Mouse (Mus musculus): ENCODE results near the gene 4931428L18Rik. TPM values are rescaled to one million over a fixed set of nuclear protein-coding genes. Genes with fewer than 3 reads are reported as not detected.
"Not testable (repeated sequence)": the region's sequence is repeated elsewhere in the genome, so short reads cannot be mapped to it uniquely, and the experiment has no call there.

4931428L18Rik gene
- total RNA-seq, 4 experiments from 2014 or later = not detected

DNA sequence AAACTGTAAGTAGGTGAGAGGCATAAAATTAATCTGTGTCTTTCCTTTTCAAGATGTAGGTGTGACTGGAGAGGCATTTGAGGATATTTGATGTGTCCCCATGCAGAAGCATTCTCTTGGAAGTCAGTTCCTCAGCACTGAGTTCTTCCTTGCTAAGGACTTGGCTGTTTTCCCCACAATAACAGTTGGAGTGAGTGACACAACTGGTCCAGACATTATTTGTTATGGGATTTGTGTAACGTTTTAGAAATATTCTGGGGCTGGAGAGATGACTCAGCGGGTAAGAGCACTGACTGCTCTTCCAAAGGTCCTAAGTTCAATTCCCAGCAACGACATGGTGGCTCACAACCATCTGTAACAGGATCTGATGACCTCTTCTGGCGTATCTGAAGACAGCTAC, 162.7 kb downstream of the 4931428L18Rik start:
- no peak for DNase-seq (ENCODE audit: low spot score in 2 of 2)

DNA sequence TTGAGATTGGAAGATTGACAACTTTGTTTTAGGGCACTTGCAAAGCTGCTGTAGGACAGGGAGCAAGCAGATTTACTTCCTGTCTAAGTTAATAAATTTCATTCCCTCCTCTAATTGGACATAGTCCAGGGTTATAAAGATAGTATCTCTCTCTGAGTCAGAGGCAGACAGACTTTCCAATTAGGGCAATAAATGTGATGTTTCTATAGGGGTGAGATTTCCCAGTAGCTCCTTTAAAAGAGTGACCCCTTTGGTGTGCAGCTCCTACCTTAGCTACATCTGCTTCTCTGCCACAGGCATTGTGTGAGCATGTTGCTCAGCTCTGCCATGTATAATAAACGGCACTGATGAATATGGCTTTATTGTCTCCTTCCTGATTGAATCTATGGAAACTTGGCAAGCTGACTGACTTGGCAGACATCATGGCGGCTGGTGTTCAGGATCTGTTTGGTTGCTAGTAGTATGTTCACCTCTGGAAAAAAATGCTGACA, 163.6 kb downstream of the 4931428L18Rik start:
- DNase-seq (ENCODE audit: low spot score in 2 of 2) = no peak

DNA sequence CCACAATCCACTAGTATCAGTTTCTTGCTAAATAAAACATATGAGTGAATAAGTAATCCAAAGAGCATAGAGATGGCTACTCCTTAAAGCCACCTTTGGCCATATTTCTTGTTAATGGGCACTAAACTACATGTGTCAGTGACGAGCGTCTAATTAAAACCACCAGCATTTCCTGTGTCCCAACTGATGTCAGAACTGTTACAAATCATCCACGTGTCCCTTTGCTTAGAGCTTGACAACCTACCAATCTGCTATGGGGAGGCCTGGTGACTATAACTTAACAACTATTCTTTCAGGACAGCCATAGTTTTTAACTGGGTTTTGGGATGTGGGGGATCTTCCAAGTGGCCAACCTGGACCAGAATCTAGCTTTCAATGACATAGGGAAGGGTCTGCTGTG, 164.3 kb downstream of the 4931428L18Rik start:
- DNase-seq (ENCODE audit: low spot score in 2 of 2) = no peak

DNA sequence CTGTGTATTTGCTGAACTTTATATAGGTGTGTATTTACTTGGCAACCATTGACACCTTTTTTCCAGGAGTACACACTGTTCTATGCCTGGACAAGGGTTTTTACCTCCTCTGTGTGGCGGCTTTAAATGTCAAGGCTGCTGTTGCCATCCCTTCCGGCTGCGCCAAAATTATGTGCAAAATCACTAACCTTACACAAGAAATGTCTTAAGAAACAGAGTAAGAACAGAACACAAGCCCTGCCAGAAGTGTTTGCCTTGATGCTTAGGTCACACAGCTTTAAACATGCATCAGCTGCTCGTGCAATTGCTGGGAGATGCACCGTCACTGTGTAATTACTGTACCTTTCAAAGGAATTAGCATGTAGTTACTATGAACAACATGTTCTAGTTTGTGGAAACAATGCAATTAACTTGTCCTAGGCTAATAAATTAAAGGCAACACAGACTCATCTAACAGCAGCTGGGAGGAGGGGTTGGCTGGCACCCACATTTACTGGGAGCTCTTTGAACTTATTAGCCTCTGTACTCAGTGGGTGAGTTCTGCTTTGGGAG, 171.0 kb downstream of the 4931428L18Rik start:
- no peak for DNase-seq (ENCODE audit: low spot score in 2 of 2)

DNA sequence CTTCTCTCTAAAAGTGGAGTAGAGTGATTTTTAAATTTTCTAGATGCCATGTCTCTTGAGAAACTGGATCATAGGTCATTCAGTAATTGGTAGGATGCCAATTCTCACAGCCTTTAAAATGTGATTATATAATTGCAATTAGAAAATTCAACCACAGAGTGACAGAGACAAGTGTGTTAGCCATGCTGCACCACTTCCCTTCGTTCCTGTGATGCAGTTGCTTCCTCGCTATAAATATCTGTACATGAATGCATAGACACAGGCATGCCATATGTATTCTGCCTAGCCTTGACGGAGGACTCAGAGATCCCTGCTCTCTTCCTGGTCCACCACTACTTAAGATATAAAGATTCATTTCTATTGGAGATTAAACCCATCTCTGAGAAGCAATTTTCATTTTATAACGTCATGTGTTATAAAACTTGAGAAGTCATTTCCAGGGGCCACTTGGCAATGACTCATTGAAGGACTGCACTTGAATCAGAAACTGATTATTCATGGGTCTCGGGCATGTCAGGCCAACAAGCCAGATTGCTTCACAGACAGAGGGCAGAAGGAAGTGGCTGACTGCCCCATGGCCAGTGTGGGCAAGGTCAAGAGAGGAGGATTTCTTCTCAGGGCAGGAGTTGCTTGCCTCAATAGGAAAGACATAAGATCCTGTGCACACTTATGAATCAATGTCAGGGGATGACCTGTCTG, 172.4 kb downstream of the 4931428L18Rik start:
- no peak for DNase-seq (ENCODE audit: low spot score in 2 of 2)

DNA sequence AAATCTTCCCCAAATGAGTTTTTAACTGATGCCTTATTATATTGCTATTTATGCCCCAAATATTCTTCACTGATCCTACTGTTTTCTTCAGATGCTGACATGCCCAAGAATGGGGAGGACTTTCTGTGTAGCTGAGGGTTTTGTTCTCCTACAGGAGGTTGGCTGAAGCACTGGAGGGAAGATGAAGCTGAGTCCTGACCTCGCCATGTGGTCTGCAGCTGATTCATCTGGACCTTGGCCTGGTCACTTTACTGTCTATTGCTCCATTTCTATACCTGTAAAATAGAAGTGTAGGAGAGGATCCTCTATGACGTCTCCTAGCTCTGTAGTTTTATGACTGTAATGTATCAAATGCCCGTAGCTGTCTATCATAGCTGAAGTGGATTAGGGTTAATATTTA, 179.3 kb downstream of the 4931428L18Rik start:
- DNase-seq (ENCODE audit: low spot score in 2 of 2) = no peak

DNA sequence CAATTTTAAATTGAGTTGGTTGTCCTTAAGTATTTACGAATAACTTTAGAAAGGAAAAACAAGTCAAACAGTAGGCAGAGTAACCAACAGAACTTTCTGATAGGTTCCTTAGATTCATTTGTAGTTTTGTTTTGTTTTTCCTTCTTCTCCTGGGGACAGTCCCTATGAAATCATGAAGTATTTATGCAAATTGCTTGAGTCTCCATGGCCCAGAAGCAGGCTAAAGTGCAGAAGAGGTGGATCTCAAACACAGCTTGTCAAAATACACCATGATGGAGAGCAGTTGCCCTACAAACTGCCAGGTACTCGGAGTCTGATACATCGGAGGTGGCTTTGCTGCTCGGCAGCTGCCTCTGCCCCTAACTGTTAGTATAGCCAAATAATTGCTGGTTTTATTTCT, 179.7 kb downstream of the 4931428L18Rik start:
- no peak for DNase-seq (ENCODE audit: low spot score in 2 of 2)

DNA sequence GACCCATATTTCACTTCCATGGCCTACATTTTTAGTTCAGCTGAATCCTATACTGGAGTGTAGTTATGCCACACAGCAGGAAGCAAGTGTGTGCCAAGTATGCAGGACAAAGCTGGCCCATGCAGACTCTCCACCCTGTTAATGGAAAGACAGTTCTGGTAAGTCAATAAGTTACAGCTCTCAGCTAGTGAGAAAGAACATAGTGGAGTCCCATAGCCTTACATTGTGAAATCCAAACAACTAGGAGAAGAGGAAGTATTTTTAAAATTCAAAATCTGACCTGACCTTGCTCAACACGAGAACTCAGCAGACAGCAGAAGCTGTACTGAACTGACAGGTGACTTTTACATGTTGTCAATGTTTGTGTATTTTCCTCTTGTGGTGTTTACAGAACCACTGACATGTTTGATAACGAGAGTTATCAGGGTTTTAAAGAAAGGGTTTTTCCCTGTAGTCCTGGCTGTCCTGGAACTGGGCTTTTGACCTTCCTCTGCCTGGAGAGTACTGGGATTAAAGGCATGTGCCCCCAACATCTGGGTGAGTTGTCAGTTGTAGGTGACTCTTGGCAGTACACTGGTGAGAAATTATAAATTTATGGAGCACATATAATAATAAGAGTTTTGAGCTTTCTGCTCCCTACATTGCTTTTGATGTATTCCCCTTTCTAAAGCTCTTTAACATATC, 188.5 kb downstream of the 4931428L18Rik start:
- DNase-seq (ENCODE audit: low spot score in 2 of 2) = no peak

DNA sequence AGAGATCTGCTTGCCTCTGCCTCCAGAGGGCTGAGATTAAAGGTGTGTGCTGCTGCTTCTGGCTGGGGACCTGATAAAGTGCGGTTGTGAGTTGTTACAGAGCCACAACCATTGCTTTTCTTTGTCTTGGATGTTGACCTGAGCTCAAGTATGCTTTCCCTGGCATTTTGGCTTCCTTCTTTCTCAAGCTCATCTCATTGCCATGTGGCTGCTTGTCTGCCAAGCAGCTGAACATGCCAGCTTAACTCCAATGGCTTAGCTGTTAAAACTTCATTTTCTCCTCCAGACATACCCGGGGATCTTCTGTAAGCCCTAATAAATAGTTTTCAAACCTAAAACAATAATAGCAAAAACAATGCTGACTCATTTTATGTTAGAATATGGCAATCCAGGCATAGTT, 190.1 kb downstream of the 4931428L18Rik start:
- DNase-seq (ENCODE audit: low spot score in 2 of 2) = no peak

DNA sequence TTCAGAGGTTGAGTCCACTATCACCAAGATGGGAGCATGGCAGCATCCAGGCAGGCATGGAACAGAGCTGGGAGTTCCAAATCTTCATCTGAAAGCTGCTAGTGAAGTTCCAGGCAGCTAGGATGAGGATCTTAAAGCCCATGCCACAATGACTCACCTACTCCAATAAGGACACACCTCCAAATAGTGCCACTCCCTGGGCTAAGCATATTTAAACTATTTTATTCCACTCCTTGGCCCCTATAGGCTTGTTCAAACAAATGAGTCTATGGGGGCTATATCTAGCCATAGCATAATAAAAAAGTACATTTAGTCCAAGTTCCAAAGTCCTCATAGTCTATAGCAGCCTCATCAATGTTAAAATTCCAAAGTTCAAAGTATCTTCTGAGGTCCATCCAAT, 199.3 kb downstream of the 4931428L18Rik start:
- no peak for DNase-seq (ENCODE audit: low spot score in 2 of 2)

DNA sequence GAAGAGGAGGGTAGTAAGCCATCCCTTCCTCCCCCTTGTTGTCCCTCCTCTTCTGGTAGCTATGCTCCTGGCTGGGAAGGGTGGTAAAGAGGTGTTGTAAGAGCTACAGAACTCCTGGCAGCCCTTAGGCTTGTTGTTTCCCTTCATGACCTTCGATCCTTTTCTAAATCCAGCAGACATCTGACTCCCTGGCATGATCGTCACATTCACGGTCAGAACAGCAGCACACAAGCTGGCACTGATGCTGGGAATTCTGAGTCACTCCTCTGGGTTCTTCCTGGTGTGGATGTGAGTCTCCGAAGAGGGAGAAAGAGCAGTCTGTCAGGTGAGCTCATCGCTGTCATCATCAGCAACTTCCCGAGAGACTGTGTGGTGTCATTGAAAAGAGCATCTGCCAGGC, 203.2 kb downstream of the 4931428L18Rik start:
- no peak for DNase-seq (ENCODE audit: low spot score in 2 of 2)

DNA sequence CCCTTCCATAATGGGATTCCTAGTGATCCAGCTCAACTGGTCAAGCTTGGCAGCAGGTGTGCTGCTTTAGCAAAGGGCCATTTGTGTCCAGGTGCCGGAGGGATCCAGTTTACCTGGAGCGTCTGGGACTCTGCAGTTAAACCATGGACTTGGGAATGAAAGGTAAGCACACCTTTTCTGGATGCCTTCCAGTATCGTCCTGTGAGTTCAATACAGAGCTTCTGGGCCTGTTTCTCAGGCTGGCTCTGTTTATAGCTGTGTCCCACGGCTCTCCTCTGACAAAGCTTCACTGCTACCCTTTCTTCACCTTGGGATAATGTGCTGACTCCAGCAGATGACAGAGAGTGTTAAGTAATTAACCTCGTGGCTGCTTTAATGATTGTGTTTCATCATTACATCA, 205.1 kb downstream of the 4931428L18Rik start:
- no peak for DNase-seq (ENCODE audit: low spot score in 2 of 2)

DNA sequence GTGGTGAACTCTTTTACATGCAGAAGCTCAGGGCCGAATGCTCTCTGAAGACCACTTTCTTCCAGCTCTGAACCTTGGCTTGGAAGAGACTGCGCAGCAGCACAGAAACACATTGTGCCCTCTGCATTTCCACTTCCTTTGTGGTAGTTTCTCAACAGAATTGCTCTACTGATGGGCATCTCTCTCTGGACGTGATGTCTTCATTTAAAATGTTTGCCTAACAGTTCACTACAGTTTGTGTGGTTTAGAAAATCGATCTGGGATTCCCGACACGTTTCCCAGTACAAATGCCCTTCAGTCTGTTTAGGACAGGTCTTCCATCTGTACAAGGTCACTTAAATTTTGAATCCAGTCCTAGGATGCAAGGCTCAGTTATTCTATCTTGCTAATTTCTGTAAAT, 206.4 kb downstream of the 4931428L18Rik start:
- DNase-seq (ENCODE audit: low spot score in 2 of 2) = no peak

DNA sequence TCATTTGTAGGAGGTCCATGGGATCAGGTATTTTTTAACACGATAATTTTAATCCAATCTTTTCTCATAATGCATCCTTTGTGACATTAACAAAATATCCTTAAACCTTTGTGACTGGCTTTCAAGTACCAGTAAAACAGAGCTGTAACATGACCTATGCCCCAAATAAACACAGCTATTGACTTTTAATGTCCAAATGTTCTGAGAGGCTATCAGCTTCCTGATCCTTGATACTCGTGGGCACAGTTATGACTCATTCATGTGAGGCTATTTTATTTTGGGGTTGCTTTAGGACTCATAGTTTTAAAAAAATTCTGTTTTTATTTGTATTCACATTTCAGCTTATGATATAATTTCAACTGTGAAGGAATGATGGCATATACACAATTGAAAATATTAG, 207.2 kb downstream of the 4931428L18Rik start:
- DNase-seq (ENCODE audit: low spot score in 2 of 2) = no peak

DNA sequence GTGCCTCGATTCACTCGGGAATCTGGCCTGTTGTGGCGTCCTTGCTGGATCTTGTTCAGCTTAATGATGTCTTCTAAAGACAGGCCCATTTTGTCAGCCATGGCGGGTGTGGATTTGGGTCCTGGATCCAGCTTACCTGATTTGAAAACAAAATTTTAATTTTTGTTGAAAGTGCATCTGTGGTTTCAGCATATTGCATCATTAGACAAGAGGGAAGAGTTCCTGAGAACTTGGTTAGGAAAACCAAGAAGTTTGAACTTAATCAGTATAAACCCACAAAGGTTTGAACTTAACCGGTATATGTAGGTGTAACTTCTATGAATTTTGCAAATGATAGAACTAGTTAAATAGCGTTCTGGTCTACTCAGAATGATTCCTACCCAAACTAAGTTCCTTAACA, 244.6 kb downstream of the 4931428L18Rik start, which contains the start of gene AC153137.1:
Gene AC153137.1, minus strand, starts transcription at position 101 of the 400 bp plus-strand sequence.
- DNase-seq (ENCODE audit: low spot score in 2 of 2) = not testable (repeated sequence)

DNA sequence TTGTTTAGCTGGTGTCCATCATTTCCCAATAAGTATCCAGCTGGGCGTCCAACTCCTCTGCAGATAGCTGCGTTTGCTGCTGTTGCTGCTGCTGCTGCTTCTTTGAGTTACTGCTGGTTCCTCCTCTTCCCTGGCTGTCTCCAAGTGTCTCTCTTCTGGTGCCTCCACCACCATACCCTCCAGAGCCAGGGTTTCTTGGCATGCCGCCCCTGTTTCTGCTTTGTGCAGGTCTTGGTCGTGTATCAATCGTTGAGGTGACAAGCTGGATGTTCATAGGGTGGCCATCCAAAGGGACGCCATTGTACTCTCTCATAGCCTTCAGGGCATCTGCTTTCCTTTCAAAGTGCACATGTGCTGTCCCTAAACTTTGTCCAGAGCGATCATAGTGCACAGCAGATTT, 245.2 kb downstream of the 4931428L18Rik start:
- DNase-seq (ENCODE audit: low spot score in 2 of 2) = not testable (repeated sequence)

DNA sequence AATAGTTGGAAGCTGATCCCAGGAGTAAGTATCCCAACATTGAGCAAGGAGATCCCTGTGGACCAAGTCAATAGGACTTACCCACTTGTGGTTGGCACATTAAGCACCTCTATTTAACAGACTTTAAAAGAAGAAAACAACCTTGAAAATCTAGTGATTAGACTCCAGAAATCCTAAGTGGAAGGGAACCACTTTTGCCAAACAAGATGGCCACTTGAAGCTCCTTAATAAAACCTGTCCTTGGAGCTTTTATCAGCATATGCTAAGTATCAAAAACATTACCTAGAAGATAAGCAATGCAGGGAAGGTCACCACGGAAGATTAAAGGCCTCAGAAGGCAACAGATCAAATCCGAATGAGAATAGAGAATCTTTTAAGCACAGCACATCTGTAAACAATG, 270.7 kb downstream of the 4931428L18Rik start:
- no peak for DNase-seq (ENCODE audit: low spot score in 2 of 2)

DNA sequence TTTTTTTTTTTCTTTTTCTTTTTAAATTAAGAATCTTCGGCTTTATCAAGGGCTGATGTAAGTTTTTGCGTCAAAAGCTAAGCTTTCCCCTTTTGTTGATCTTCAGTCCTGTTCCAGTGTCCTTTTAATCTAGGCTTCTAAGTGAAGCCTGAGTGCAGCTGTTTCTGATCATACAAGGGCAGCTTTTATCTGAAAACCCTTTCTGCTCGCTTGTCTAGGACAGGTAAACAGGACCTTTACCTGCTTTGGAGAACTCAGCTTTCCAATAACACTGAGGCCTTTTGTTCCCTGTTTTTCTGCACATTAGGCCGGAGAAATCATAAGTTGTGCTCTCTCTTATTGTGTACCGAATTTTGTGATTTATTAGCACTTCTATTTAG, 272.0 kb downstream of the 4931428L18Rik start:
- no peak for DNase-seq (ENCODE audit: low spot score in 2 of 2)

DNA sequence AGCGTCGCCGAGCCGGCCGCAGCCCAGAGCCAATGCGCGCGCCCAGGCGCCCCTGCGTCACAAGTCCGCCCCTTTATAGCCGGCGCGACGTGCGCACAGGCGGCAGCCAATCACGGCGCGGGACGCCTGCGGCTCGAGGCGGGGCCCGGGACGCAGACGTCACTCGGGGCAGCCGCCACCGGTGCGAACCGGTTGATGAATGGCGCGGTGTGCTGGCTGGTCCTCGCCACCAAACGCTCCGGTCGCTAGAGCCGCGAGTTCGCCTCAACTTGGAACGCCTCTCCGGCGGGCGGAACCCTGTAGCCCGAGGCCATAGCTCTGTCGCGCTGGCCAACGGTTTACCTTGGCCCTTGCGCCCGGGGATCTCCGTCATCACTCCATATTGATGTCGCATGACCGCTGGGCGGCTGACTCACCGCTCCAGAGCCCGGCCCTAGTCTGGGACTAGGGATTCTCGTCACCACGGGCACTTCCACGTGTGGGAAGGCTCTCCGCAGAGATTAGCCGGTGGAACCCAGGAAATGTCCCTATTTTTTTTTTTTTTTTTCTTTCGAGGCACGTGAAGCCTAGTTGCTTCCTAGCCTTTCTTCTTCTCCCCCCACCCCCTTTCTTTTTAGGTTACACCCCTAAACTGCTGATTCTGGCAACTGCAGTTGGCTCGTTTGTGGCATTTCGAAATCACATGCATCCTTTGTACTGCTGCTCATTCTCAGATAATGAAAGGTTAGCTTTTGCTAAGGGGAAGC, 272.6 kb downstream of the 4931428L18Rik start:
- peak; percentile 94 to 96 for DNase-seq (ENCODE audit: low spot score in 2 of 2)

DNA sequence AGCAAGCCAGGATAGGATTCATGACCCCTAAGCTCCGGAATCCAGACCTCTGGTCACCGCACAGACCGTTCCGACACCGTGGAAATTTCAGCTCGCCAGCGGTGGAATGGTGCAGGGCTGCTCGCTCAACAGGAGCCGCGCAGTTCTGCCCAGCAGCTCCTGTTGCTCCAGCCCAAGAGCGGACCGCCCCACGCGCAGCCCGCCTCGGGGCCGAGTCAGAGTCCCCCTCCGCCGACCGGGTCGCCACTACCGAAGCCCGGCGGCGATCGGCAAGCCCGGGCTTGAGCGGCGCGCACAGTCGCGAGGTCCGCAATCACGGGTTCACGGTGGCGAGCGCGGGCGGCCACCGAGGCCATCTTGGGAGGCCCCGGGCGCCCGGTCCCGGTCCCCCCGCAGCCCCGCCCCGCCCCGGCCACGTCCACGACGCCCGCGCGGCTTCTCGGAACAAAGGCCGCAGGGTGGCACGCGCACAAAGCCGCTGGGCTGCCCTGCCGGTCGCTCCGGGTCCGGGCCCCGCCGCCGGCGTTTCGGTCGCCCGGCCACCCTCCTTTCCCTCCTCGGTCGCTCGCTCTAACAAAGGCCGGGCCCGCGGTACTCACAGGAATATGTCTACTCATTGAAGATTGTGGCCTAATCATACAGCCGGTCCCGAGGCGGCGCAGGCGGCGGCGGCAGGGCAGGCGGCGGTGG, 273.4 kb downstream of the 4931428L18Rik start:
- DNase-seq (ENCODE audit: low spot score in 2 of 2) = peak; percentile 23 to 28

DNA sequence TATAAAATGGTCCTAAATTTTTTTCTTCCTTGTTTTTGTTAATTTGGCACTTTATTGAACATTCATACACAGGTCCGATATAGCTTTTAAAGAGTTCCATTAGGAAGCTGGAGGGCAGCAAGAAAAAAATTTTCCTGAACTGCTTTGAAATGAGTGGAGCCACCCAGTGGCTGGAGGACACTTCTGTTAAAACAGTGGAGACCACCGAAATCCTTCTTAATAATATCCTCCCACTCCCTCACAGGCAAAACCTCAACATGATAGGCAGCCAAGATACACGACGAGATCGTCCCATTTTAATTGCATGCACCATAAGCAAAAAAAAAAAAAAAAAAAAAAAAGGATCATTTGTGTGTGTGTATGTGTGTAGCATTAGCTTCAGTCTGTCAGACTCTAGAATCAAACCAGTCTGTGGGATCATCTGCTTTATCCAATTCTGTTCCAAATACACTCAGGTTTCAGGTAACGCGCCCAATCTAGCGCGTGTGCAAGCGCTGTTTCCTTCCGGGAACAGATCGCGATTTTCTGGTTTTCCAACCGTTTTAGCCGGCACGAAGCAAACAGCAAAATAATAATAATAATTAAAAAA, 274.0 kb downstream of the 4931428L18Rik start:
- no peak for DNase-seq (ENCODE audit: low spot score in 2 of 2)

All from left cerebral cortex, adult 8-10 months (tissue).